Mouse (Mus musculus): ENCODE data around the gene Dohh. TPM values are rescaled to one million over a fixed set of nuclear protein-coding genes. Genes with fewer than 3 reads are reported as not detected.

The Dohh gene
- polyA plus RNA-seq, 1 experiment from 2014 or later = 98.7 TPM

DNA sequence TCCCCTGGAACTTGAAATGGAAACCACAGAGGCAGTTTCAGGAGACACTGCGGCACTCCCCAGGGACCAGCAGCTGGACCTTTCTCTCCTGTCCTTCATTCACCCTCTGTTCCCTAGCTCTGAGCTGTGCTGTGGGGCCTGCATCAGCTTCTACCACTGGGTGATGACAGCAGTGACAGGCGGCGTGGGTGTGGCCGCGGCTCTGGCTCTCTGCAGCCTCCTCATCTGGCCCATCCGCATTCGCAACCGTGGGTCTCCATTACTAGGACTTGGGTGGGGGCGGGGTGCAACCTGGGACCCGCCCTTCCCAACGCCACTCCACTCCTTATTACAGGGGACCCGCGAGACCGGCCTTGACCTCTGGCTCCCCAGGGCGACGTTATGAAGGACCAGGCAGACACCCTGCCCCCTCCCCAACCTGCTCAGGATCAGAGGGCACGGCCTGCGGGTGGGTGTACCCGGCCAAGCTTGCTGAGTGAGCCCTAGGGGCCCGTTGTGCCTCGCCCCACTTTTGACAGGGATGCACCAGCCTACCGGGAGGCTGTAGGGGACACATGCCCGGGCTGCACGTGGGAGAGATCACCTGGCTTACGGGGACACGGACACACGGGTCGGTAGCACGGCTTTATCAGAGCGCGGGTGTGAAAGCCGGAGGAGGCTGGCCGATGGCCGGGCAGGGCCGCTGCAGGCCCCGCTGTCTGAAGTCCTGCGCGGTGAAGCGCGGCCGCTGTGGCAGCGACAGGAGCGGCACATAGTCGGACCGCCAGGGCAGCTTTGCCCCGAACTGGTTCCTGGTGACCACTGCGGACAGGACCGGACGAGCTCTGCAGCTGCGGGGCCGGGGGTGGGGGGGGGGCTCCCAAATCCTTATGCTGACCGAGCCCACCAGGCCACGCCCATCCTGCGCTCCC lies 20.5 kb upstream of the Dohh start:
- Histone ChIP-seq H3K36me3 (peaks cover 45% of the 10 kb centered on the region), H3K4me3 (peak overlapping the region; percentile 52), H3K9me3 (replicated peaks) (no peaks in the 10 kb centered on the region), H3K27me3 (ENCODE audit: low read depth, poor library complexity, severe bottlenecking) (peaks cover 40% of the 10 kb centered on the region), H3K4me1 (peaks cover 94% of the 10 kb centered on the region), H3K27ac (replicated peaks) (peak overlapping the region; percentile 78)
- DNase-seq (ENCODE audit: low spot score) = peak; percentile 47
- WGBS = 11% methylated on average over 54 of the region's 54 CpGs

DNA sequence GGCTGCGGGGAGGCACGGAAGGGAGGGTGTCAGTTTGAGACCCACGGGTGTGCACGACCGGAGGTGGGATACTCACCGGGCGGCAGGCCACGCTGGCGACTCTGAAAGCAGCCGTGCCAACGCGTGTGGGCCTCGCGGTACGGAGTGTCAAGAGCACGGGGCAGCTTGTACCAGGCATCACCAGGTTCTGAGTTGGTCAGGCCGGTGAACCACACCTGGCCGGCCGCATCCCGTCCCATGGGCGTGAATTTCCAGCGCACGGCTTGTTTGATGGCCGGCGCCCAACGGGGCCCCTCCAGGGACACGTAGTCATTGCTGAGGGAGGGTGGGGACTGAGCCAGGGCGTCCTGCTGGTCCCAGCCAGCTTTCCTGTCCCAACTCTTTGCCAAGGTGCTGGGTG lies 19.6 kb upstream of the Dohh start:
- Histone ChIP-seq H3K27ac (replicated peaks) (peak overlapping the region; percentile 78), H3K4me3 (peak overlapping the region; percentile 52), H3K4me1 (peaks cover 85% of the 10 kb centered on the region), H3K27me3 (ENCODE audit: low read depth, poor library complexity, severe bottlenecking) (peaks cover 33% of the 10 kb centered on the region), H3K36me3 (peaks cover 55% of the 10 kb centered on the region), H3K9me3 (replicated peaks) (no peaks in the 10 kb centered on the region)
- peak; percentile 40 for DNase-seq (ENCODE audit: low spot score)
- 9% methylated on average over 28 of the region's 28 CpGs for WGBS

DNA sequence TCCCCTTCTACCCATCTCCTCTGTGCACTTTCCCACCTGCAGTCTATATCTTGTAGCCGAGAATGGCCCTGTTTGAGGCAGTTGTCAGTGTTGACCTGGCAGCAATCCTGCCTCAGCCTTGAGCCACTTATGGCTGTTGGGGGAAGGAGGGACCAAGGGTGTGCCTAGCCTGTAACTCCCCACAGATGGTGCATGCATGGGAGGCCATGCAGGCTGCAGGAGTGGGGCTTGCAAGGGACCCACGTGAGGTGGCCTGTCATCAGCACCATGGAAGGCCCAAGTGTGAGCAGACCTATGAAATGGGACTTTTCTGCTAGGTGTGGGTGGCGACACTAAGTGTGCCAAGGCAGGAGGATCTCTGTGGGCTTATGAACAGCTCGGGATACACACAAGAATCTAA lies 19.2 kb upstream of the Dohh start:
- Histone ChIP-seq H3K36me3 (peaks cover 59% of the 10 kb centered on the region), H3K4me3 (peak overlapping the region; percentile 52), H3K9me3 (replicated peaks) (no peaks in the 10 kb centered on the region), H3K27me3 (ENCODE audit: low read depth, poor library complexity, severe bottlenecking) (peaks cover 33% of the 10 kb centered on the region), H3K27ac (replicated peaks) (peak overlapping the region; percentile 78), H3K4me1 (peaks cover 80% of the 10 kb centered on the region)
- no peak for DNase-seq (ENCODE audit: low spot score)
- WGBS = 37% methylated on average over 4 of the region's 4 CpGs

DNA sequence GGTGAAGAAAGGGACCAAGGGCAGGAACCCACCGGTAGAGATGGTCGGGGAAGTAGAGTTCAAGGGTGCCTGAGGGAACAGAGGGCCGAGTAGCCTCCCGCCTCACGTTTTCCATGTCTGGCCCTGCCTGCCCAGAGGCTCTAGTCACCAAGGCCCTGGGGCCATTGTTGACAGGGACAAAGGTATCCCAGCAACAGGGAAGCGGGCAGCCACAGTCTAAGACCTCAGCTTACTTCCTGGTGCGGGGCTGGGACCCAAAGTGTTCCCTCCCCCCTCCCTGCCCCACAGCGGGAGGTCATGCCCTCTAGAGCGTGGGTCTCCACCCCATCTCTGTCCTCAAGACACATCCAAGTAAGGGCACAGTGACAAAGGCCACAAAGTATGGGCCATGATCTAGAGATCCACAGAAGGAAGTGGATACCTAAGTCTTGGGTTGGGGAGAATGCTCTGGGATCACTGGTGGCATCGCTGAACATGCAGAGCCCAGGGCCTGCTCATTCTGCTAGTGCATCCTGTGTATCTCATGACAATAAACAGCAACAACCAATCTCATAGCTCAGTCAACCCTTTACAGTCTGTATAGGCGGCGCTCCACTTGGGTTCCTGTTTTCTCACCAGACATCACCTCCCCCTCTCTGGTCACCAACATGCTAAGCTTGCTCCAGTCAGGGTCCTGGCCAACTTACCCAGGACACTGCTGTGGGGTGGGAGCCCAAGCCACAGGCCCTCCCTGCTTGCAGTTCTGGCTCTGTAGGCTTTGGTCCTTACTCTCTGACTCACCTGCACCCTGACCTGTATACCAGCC lies 18.4 kb upstream of the Dohh start, which contains the start of gene 4930404N11Rik:
TSS of gene 4930404N11Rik (minus strand) at position 145 of the 805 bp plus-strand sequence.
- Histone ChIP-seq H3K27ac (replicated peaks) (peak within 1 kb of the TSS; percentile 78), H3K36me3 (peaks cover 67% of the 10 kb centered on the region), H3K4me3 (peak within 1 kb of the TSS; percentile 52), H3K27me3 (ENCODE audit: low read depth, poor library complexity, severe bottlenecking) (peaks cover 33% of the 10 kb centered on the region), H3K9me3 (replicated peaks) (no peaks in the 10 kb centered on the region), H3K4me1 (peaks cover 72% of the 10 kb centered on the region)
- WGBS = 21% methylated on average over 12 of the region's 12 CpGs
- peak; percentile 84 for DNase-seq (ENCODE audit: low spot score)

DNA sequence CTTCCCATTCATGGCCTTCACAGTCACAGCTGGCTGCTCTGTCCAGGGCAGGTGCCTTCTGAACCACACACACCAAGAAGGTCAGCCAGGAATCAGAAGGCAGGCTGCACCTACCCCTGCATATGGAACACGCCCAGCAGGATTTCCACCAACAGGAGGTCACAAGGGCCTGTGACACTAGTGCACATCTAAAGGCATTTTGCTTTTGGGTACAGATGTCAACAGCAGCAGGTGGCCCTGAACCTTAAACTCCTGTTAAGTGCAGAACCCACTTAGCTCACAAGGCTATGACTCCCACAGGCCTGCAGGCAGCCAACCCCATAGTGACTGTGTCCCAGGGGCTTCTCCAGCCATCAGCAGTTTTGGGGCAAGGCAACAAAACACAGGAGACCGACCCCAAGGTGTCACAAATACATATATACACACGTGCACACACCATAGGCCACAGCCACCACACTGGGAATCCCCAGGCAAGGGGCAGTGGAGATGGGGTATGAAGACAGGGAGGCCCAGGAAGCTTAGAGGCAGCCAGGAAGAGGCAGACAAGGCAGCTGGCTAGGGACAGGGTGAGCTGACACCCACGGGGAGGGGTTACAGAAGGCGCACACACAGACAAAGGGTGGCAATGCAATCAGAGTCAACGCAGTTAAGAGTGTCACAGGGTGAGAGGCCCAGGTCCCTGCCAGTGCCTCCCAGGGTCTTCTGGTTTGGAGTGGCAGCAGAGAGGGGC lies 17.6 kb upstream of the Dohh start:
- Histone ChIP-seq H3K27ac (replicated peaks) (peak overlapping the region; percentile 78), H3K4me1 (peaks cover 65% of the 10 kb centered on the region)

DNA sequence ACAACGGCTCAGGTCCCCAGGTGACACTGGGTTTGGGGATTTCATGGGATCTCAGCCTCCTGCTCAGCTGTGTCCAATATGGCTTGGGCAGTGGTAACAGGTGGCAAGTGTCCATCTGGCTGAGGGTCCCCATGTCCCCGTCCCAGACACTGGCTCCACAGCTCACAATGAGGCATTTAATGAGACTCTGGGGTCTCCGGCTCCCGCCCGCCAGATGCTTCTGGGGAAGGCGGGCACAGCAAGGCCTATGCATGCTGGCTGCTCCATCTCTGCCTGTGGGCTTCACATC lies 17.1 kb upstream of the Dohh start:
- H3K27me3 ChIP-seq (ENCODE audit: low read depth, poor library complexity, severe bottlenecking) = peaks cover 29% of the 10 kb centered on the region
- H3K9me3 ChIP-seq (replicated peaks) = no peaks in the 10 kb centered on the region
- H3K27ac ChIP-seq (replicated peaks) = 0 out of 2 replicates have a peak overlapping the region, but pooled peaks have one; percentile 78
- no peak for DNase-seq (ENCODE audit: low spot score)
- H3K4me3 ChIP-seq = no peak overlapping the region
- 84% methylated on average over 6 of the region's 6 CpGs for WGBS
- peaks cover 68% of the 10 kb centered on the region for H3K36me3 ChIP-seq
- H3K4me1 ChIP-seq = peaks cover 64% of the 10 kb centered on the region

More for the DNA sequence above, 17.6 kb upstream of the Dohh start:
- H3K9me3 ChIP-seq (replicated peaks) = no peaks in the 10 kb centered on the region
- peak overlapping the region; percentile 52; the same call in 1 of the 2 replicates for H3K4me3 ChIP-seq
- peaks cover 33% of the 10 kb centered on the region for H3K27me3 ChIP-seq (ENCODE audit: low read depth, poor library complexity, severe bottlenecking)
- peaks cover 68% of the 10 kb centered on the region for H3K36me3 ChIP-seq
- WGBS = 81% methylated on average over 6 of the region's 6 CpGs
- no peak for DNase-seq (ENCODE audit: low spot score)

DNA sequence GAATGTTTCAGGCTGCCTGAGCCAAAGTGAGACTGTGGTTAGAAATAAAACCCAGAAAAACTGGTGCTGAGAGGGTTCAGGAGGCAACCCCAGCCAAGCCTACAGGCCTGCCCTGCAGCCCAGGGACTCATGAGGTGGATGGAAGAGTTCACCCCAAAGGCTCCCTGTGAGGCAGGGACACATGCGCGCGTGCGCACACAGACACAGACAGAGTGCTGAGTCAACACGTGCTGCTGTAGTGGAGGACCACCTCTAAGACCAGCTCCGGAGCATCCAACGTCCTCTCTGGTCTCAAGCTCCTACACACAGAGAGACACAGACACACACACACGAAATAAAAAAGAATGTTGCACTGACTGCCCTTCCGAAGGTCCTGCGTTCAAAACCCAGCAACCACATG lies 8.9 kb upstream of the Dohh start:
- Histone ChIP-seq H3K36me3 (peaks cover 64% of the 10 kb centered on the region), H3K4me1 (peaks cover 47% of the 10 kb centered on the region), H3K4me3 (peak overlapping the region; percentile 20; the same call in 1 of the 2 replicates), H3K9me3 (replicated peaks) (no peaks in the 10 kb centered on the region), H3K27me3 (ENCODE audit: low read depth, poor library complexity, severe bottlenecking) (no peaks in the 10 kb centered on the region), H3K27ac (replicated peaks) (no peak overlapping the region)
- WGBS = 93% methylated on average over 10 of the region's 10 CpGs
- DNase-seq (ENCODE audit: low spot score) = no peak

DNA sequence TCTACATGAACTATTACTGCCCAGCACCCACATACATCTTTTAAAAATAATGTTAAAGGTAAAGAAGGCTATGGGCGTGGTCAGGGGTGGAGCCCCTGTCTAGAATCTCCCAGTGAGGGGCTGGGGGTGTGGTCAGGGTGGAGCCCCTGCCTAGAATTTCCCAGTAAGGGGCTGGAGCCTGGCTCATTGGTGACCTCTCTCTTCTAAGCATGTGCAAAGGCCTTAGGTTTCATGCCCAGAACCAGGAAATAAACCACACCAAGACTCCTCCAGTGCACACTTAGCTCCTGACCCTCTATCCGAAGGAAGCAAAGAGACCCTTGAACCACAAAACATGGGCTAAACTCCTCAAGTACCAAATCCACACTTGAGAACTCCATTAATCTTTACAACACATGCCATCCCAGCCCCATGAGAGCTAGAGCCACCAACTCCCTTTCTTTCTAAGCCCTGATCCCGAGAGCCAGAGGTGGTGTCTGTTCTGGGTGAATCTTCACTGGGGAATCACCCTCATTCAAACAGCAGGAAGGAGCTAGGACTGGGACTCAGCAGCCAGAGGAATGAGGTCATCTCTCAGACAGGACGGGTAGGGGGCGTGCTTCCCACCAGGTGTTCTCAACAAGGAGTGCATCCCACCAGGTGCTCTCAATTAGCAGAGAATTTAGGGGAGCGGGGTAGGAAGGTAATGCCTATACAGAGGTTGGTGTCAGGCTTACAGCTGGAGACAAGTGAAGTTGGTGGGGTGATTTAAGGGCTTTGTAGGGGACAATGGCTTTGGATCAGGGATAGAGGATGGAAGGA lies 7.5 kb upstream of the Dohh start:
- peaks cover 47% of the 10 kb centered on the region for H3K4me1 ChIP-seq
- no peaks in the 10 kb centered on the region for H3K9me3 ChIP-seq (replicated peaks)
- 49% methylated on average over 6 of the region's 6 CpGs for WGBS
- no peaks in the 10 kb centered on the region for H3K27me3 ChIP-seq (ENCODE audit: low read depth, poor library complexity, severe bottlenecking)
- peak overlapping the region; percentile 97 for H3K27ac ChIP-seq (replicated peaks)
- H3K4me3 ChIP-seq = peak overlapping the region; percentile 93
- peaks cover 49% of the 10 kb centered on the region for H3K36me3 ChIP-seq
- DNase-seq (ENCODE audit: low spot score) = no peak

DNA sequence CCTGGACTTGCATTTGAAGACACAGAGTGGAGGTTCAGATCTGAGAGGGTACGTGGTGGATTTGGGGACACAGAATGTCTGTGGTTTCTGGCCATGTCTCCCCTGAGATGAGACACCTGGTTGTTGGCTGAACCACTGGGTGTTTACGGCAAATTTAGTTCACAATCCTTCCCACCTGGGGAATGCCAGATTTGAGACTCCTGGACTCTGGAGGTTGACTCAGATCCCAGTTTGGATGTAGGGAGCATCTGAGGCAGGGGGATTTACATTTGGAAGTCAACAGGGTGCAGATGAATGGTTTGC lies 6.9 kb upstream of the Dohh start:
- Histone ChIP-seq H3K36me3 (peaks cover 44% of the 10 kb centered on the region), H3K9me3 (replicated peaks) (no peaks in the 10 kb centered on the region), H3K4me1 (peaks cover 42% of the 10 kb centered on the region), H3K4me3 (peak overlapping the region; percentile 93), H3K27me3 (ENCODE audit: low read depth, poor library complexity, severe bottlenecking) (no peaks in the 10 kb centered on the region), H3K27ac (replicated peaks) (peak overlapping the region; percentile 97)
- DNase-seq (ENCODE audit: low spot score) = no peak
- 69% methylated on average over 2 of the region's 2 CpGs for WGBS

DNA sequence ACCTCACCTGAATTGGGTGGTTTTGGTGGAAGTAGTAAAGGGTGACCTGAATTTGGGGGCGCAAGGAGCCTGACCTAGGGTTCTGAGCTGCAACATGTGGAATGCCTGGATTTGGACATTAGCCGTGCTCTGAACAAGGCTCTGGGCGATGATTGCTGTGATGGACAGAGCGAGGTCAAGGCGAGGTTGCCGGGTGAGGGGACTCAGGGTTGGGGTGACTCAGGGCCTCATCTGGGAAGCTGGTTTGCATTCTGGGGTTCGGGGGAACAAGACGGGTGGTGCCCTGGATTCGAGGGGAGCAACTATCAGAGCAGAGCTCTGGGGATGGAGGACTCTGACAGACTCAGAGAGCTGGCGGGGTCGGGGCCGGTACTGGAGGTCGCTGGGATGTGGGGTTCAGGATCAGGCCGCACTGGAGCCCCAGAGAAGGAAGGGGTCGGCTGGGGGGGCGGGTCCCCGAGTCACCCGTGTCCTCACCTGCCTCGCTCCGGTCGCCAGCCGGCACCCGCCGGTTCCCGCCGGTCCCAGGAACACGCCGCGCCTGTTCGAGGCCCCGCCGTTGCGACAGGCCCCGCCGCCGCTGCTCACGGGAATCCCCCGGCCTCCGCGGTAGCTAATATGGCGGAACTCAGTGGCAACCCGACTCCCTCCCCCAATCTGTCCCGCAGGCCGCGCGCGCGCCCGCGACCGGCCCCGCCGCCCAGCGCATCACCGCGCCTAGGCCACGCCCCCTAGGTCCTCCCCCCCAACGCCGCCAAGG lies 6.3 kb upstream of the Dohh start, which contains the start of gene Fzr1:
TSS of gene Fzr1 (minus strand) at position 724 of the 760 bp plus-strand sequence.
- peak within 1 kb of the TSS; percentile 93 for H3K4me3 ChIP-seq
- DNase-seq (ENCODE audit: low spot score) = no peak
- no peaks in the 10 kb centered on the region for H3K9me3 ChIP-seq (replicated peaks)
- WGBS = 1% methylated on average over 59 of the region's 59 CpGs
- H3K36me3 ChIP-seq = peaks cover 37% of the 10 kb centered on the region
- peaks cover 38% of the 10 kb centered on the region for H3K4me1 ChIP-seq
- H3K27ac ChIP-seq (replicated peaks) = peak within 1 kb of the TSS; percentile 97
- H3K27me3 ChIP-seq (ENCODE audit: low read depth, poor library complexity, severe bottlenecking) = no peaks in the 10 kb centered on the region

DNA sequence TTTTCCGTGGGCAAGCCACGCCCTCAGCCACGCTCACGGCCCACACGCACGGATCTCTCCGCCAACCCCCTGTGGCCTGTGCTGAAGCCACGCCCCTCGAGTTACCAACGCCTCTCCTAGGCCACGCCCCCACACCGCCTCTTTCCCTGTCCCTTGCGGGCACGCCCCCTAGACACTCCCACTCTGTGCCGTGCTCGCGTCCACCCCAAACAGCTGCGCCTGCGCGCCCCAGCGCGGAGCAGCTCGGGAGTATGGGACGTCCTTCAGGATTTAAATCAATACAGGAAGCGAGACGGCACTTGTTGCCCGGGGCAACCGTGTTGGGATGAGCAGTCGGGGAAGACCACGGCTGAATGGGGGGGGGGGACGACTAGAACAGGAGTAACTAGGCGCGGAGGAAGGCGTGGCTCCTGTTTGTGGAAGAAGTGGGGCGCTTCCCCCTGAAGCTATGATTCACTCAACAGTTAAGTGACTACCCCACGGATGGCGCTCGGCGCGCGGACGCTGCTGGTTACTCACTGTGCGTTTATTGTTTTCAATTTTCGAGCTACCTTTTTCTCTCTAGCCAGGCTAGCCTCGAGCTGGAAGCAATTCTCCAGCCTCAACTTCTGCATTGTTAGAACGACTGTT lies 5.6 kb upstream of the Dohh start:
- Histone ChIP-seq H3K4me3 (peak overlapping the region; percentile 93), H3K27ac (replicated peaks) (peak overlapping the region; percentile 97), H3K27me3 (ENCODE audit: low read depth, poor library complexity, severe bottlenecking) (no peaks in the 10 kb centered on the region), H3K9me3 (replicated peaks) (no peaks in the 10 kb centered on the region), H3K4me1 (peaks cover 32% of the 10 kb centered on the region), H3K36me3 (peaks cover 30% of the 10 kb centered on the region)
- DNase-seq (ENCODE audit: low spot score) = peak; percentile 100
- under 1% methylated on average over 46 of the region's 46 CpGs for WGBS

Data from midbrain, embryonic 10.5 days (tissue).